Mouse (Mus musculus): Measurements from ENCODE around the gene Lsm8.
"Not testable (repeated sequence)": the region's sequence is repeated elsewhere in the genome, so short reads cannot be mapped to it uniquely, and the experiment has no call there.

Gene Lsm8

DNA sequence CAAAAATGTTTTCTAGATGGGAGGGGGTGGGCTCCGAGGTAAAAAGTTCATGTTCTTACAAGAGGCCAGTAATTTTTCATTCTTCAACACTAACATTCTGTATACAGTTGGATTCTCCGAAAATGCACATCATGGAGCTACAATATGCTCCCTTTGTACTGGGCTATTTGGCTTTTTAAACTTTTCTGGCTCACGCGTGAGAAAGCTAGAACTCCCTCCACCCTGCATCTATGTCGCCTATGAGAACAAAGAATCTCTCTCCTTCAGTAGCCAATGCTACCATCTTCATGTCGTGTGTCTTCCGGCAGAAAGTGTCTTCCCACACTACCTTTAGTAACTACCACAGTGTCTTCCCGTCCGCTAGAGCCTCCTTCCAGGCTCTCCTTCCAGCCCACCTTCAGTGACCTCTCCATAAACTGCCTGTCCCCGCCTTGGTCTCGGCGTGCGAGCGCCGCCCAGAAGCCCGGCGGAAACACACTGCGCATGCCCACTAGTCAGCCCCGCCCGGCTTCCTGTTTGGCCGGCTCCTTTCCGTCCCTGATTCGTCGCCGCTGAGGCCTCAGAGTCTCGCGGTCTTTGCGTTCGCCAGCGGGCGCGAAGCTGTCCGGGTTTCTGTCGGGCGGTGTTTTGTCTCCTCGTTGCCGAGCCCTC is at the start of gene Lsm8:
TSS of gene Lsm8 (plus strand) at position 529 of the 651 bp plus-strand sequence.
- peak; percentile 94 to 97 for DNase-seq (ENCODE audit: low spot score in 2 of 2)

DNA sequence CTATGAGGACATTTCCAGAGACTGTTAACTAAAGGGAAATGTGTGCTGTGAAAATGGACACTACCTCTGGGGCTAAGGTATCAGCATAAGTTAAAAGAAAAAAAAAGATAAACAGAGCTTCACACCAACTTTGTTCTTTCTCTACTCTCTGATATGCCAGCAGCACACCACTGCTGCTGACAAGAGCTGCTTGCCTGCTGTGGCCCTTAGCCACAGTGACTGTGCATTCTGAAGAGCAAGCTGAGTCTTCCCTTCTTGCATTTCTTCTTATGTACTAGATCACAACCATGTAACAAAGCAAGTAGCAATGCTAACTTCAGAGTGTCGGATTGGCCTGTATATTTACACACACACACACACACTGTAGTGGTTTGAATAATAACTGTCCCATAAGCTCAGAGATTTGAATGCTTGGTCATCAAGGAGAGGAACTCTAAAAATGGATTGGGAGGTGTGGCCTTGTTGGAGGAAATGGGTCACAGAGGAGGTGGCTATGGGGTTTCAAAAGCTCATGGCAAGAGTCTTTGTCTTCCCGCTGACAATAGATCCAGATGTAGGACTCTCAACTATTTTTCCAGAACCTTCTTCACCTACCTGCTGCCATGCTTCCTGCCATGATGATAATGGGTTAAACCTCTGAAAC is 47.4 kb upstream of the Lsm8 start:
- DNase-seq (ENCODE audit: low spot score in 2 of 2): no peak

DNA sequence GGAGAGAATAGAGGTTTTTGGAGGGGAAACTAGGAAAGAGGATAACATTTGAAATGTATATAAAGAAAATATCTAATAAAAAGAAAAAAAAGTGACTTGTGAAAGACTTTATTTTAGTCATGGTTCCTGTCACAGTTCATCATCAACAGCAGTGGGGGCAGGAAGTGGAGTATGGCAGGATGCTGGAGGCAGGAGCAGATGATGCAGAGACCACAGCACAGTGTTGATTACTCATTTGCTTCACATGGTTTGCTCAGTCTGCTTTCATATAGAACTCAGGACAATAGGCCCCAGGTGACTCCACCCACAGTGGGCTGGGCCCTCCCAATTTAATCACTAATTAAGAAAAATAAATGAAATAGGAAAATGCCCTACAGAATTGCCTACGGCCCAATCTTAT is 35.8 kb upstream of the Lsm8 start:
- no peak for DNase-seq (ENCODE audit: low spot score in 2 of 2)

DNA sequence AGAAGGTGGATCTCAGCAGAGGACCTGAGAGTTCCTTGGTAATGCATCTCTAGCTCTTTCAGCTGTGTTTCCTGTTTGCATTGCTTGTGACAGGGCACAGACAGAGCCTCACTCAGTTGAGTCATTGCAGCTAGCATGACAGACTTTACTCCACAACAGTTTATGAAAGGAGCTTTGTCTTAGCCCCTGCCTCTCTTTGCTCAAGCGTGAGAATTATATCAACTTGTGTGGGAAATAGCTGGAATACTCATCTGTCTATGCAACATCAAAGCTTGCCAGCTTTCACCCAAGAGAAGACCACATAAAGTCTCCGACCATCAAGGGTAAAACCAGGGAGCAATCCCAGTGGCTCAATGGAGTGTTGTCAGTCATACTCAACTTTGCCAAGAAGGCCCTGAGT is 32.8 kb upstream of the Lsm8 start:
- no peak for DNase-seq (ENCODE audit: low spot score in 2 of 2)

DNA sequence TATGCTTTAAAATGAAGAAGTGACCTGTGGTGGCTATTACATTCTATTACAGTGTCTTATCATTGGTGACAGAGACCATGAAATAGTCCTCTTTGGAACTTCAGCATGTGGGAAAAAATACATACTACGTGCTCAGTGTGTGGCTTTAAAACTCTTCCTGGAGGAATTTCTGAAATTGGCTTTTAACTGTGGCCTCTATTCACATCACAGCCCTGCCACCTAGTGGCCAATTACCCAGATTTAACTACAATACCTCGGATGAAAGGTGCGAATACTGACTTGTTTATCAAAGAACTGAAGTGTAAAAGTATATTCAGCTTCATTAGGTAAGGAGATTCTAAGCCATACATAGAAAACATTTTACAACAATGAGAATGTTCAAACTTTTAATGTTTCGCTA is 29.0 kb upstream of the Lsm8 start:
- DNase-seq (ENCODE audit: low spot score in 2 of 2): peak in 1 of 2 experiments; percentile 19

DNA sequence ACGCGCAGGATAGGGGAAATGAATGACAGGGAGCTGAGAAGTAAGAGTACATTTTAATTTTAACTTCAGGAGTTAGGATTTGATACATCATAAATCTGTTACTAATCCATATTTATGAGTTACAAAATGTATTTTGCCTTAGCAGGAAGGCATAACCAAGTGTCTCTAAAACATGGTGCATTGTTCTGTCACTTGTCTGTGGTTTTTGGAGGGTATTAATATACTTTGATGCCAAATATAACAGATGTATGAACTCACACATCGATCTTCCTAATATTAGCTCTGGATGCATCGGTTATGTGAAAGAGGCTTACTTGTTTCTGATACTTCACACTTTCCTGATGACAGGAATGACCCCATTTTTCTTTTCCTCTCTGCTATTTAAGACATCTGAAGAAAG is 28.1 kb upstream of the Lsm8 start:
- no peak for DNase-seq (ENCODE audit: low spot score in 2 of 2)

DNA sequence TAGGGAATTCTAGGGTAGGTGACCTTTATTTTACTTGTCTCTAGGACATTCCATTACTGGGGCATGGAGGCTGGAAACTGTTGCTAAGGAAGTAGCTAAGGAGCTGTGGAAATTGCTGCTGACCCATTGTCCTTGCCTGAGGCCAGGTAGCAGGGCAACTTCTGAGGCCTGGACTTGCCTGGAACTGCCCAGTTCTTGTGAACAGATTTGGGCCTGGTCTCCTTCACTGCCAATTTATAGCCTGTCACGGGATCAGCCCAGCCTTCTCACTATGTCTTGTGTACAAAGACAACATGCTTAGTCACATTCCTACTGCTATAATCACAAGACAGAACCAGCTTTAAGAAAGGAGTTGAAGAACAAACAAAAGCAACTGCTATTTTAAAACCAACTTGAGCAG is 25.6 kb upstream of the Lsm8 start:
- no peak for DNase-seq (ENCODE audit: low spot score in 2 of 2)

DNA sequence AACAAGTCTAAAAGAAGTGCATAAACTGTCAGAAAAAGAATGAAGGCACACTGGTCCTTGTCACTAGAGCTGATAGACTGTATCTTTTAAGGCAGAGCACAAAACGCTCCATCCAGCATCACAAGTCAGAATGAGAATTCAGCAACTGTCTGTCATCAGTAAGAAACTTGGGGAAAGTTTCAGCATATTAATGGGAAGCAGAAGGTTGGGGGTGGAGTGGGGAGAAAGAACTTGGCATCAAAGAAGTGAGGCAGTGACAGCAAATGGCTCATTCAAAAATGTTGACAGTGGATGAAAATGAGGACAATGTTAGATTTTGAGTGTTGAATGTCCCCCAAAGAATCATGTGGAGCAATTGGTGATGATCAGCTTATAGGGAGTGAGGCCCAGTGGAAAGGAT is 15.4 kb upstream of the Lsm8 start:
- DNase-seq (ENCODE audit: low spot score in 2 of 2): no peak

DNA sequence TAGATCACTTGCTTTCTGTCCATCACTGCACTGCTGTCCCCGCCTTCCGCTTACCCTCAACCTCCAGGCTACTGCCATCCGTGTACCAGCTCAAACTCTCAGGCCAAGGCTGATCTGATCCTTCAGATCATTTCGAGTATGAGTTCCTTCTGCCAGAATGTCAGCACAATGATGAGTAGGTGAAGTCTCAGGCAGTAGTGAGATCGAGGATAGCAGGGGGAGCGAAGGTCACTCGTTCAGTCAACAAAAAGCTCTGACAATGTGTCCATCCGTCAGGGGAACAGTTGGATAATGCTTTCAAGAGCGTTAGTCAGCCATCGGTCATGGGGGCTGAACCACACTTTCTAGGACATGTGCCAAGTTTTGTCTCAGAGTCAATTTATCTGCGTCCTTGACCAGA is 3.9 kb upstream of the Lsm8 start:
- DNase-seq (ENCODE audit: low spot score in 2 of 2): not testable (repeated sequence)

DNA sequence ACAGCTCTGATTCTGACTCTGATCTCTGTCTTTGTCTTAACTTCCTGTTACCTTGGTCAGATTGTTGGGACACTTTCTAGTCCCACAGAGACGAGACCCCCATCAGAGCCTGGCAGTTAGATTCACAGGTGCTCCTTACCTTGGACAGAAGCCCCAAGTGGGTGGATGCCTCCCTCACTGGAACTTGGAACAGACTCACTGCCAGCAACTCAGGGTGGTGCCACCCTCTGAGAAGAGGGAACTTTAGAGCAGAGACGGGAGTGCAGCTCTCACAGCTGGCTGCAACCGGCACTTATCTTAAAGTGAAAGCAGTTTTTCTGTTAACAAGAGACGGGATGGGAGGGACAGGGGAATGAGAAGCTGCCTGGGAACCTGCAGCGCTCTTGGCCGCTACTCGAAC is 2.8 kb upstream of the Lsm8 start:
- not testable (repeated sequence) for DNase-seq (ENCODE audit: low spot score in 2 of 2)

DNA sequence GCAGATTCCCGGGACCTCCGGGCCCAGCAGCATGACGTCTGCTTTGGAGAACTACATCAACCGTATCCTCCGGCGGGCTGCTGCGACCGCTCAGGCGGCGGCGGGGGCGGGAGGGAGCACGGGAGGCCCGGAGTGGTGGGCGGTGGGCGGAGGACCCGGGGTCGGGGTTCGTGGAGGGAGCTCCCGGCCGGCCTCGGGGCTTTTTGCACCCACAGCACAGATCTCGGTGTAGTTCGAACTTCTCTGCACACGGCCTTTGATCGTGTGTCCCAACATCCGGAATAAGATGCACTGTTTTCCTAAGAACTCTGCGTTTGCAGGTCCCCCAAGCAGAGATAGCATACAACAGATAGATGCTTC is 303 bp downstream of the Lsm8 start:
- DNase-seq (ENCODE audit: low spot score in 2 of 2): no peak

DNA sequence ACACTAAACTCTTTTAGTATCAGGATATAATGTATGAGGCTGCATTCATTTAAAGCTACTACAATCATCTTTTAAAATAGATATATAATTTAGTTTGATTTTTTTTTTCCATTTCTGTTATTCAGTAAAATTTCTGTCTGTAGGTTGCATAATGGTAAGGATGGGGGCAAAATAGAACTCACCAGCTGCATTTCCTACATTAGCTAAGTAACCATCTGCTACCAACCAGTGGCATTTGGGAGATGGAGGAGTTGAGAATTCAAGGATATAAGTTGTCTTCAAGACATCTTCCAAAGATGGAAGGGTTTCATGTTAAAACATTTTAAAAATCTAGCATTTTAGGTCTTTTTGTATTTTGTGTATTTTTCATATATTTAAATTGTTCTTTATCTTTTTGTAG is 6.9 kb downstream of the Lsm8 start:
- no peak for DNase-seq (ENCODE audit: low spot score in 2 of 2)

DNA sequence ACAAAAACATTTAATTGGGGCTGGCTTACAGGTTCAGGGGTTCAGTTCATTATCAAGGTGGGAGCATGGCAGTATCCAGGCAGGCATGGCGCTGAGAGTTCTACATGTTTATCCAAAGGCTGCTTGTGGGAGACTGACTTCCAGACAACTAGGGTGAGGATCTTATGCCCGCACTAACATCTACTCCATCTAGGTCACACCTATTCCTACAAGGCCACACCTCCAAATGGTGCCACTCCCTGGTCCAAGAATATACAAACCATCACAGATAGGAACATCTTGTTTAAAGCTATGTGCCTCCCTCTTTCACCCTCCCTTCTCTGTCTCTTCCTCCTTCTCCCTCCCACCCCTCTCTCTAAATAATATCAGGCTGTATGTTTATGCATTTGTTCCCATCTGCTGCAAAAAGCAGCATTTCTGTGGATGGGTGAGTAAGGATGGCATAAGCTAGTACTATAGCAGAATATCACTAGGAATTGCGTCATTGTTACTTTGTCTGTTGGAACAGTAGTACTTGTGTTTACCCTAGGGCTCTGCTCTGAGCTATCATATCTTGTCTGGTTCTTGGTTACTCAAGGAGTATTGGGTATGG is 8.2 kb downstream of the Lsm8 start:
- DNase-seq (ENCODE audit: low spot score in 2 of 2): no peak

DNA sequence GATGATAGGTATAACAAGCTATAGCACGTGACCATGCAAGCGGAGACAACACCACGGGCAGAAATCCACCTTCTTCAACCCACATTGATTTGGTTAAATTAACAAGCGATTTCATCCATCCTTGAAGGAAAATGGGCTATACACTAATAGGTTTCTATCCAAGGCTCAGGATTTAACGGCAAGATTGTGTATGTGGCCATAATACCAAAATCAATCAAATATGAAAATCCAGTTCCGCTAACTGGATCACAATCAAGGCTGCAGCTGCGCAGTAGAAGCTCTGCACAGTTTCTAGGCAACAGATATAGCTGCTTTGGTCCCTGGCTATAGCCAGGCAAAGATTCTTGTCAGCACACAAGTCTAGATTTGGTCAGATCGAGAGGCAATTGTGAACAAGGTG is 17.6 kb downstream of the Lsm8 start, which contains the start of gene Ankrd7:
TSS of gene Ankrd7 (plus strand) at position 301 of the 400 bp plus-strand sequence.
- DNase-seq (ENCODE audit: low spot score in 2 of 2): no peak

DNA sequence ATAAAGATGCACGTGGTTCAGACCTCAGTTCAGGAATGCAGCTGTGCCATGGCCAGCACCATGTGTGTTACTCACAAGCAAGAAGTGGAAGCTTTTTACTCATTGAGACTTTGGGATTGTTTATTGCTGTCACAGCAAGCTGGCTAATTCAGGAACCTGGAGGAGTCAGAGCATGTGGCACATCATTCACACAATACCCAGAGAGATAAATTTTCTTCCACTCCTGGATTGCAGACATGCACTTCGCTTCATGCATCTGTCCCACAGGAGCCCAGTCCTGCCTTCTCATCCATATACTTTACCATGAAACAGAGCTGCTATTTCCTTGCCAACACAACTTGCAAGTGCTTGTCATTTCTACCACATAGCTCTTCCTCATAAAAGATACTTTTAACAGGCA is 40.7 kb downstream of the Lsm8 start:
- DNase-seq (ENCODE audit: low spot score in 2 of 2): no peak

DNA sequence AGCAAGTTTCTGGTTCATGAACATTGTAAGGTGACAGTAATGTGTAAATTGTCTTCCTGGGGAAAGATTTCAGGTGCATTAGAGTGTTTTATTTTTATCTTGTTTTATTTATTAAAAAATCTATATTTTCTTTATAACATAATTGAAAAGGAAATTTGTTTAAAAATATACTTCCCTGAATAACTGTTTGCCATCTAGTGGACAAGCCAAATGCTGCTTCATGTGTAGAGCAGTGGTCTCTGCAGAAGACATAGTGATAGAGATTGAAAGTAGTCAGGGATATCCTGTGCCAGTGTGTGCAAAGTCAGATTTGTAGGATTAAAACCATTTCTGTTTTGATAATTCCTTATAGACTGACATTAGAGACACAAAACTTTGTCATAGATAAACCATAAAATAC is 45.8 kb downstream of the Lsm8 start:
- DNase-seq (ENCODE audit: low spot score in 2 of 2): no peak
